Mouse (Mus musculus) CD4-positive helper T cell, adult 2 months (primary cell): ENCODE measurements around the gene Ces1c.

ENCODE experiments used
- DNase-seq: peaks from one replicate; pipeline ENCODE4 v3.0.0-alpha.2; 2012; ENCODE audit warnings: low read depth, missing footprints, low spot score

The Ces1c gene

DNA sequence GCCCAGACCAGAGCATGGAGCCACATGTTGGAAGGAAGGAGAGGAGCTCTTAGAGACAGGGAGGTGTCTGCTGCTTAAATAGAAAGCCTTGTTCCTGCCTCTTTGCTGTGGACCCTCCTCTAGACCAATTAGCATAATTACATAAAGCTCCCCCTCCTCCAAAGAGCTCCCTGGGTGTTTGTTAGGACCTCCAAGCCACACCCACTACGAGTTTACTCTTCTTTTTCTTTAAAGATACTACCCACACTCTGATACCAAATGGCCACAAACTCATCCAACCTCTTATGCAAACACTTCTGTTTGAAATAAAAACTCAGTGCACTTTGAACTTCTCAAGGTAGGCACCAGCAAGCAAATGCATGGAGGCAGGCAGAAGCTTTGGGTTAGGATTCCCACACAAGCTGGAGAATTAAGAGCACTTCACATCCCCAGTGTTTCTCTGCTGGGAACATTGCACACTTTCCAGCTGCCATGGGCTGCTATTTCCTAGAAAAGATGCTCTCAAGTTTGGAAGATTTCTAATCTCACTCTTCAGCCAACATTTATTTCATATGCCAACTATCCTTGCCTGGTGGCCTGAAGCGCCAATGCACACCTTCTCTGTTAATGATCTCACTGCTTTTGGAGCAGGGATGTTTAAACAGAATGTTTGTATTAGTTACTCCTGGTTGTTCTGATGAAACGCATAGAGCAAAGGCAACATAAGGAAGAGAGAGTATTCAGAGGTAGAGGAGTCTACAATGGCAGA, at the start of gene Ces1c:
TSS of gene Ces1c (minus strand) at position 51 of the 748 bp plus-strand sequence.
- no peak for DNase-seq

DNA sequence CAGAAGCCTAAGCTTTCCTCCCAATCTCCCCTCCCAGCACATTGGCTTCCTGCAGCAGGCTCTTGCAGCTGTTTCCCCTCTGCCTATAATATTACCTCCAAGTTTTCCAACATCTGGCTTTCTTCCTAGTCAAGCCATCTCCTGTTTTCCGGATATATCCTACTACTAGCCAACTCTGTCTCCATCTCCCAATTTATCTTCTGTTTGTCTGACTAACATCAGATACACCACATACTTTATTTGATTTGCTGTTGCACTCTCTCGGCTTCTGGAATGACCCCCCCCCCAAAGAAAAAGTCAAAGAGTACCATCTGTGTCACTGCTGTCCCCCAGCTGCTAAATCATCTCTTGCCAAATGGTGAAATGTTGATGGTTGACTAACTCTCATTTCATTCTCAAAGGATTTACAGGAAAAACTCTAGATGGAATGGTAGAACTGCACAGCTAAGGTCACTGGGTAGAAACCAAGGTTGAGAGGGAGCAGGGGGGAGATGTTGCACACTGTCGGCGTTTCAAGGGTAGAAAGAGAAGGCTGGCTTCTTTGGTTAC, 49.6 kb upstream of the Ces1c start:
- DNase-seq = no peak

DNA sequence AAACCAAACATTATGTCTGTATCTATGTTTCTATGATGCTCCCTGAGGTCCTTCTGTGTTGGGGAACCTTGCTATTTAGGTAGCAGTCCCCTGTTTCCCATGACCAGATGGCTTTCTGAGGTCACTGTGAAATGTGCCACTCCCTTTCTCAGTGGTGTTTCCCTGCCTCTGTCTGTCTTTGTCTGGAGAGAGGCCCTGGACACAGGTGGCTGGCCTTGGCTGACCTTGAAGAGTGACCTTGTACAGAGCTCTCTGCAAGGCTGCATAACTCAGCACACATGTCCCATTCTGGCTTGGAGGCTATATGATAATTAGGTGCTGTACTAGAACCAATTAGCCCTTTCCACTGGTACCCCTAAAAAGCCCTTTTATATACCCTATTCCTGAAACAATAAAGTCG, 45.5 kb upstream of the Ces1c start:
- no peak for DNase-seq

DNA sequence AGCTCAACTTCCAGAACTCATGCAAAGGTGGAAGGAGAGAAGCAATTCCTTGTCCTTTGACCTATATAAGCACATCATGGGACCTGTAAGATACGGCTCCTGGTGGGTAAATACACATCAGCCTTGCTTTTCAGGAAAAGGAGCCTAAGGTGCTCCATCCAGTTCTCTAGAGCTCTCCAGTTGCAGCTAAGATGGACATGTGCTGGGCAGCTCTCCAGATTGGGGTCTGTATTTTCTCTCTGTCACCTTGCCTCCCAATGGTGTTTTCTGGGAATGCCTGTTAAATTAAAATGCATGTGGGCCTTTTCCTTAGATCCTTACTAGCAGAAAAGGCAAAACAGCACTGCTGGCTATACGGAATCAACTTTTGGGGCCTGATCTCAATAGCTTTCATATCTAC, 43.5 kb upstream of the Ces1c start:
- DNase-seq = no peak

DNA sequence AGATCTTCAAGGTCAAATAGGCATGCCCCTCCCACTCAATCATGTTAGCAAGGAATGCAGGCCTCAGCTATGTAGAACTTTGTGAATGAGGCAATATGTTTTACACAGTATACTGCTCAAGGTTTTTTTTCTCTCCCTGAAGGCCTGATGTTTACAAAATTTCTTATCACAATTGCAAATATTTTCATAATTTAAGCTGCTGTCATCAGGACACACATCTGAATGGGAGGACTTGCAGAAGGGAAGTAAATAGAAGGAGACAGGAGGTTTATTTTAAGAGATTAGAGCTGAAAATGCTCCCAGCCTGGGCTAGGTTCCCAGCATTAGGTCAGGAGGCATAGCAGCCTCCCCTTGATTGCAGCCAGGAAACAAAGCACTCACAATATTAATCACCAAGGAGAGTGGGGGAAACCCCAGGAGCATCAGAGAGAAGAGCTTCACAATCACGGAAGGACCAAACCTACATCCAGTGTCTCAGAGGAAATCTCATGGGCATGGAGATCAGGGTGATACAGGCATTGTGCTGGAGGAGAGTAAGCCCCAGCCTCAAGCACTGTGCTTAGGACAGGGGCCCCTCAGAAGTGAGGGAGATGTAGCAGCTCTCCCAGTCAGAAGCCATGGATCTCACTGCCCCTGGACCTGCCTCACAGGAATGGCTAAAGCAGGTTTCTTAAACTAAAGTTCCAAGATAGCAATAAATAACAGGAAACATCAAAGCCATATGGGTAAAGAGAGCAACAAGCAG, 40.9 kb upstream of the Ces1c start:
- no peak for DNase-seq

DNA sequence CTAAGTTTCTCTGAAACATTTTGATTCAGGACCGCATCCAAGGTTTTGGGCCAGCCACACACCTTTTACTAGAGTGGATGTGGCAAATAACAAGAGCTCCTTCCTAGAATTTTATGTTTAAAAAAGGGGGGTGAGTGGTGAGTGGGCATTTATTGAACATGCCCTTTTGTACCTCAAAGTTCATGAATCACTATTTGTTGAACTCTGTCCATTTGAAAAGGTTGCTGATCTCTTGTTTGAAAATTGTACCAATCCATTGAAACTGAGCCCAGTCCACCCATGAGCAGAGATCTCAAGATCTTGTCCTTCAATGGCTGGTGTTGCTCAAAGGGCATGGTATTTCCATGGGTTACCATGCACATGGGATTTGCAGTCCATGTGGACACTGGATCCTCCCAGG, 32.3 kb upstream of the Ces1c start:
- DNase-seq = no peak

DNA sequence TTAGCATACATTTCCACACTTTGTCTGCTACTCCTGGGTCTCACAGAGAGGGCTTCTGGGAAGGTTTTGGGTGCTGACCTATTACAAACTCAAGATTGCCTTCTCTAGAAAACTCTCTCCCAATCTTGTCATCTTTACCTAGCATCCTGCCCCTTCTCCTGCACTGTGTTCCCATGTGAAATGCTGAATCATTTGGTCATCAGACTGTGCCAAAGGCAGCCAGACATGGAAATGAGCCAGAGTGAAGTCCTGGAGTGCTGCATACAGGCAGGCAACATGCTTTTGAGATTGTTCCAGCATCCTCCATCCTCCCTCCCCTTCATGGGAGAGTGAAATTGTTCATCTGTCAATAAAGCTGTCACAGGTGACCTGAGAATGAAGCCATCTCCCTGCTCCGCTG, 20.3 kb upstream of the Ces1c start:
- no peak for DNase-seq

DNA sequence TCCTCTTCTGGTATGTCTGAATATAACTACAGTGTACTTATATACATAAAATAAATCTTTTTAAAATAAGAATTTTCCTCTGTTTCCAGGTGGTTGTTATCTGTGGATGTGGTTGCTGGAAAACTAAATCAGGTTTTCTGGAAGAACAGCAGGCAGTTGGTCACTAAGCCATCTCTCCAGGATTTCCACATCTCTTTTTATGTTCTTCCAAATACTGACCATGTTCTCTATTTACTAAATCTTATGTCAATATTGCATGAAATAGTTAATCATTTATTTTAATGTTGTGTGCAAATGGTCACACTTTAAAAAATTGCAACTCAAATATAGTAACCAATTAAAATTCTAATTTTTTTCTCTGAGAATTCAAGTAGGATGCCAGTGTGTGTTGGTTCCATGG, 16.2 kb upstream of the Ces1c start:
- no peak for DNase-seq

DNA sequence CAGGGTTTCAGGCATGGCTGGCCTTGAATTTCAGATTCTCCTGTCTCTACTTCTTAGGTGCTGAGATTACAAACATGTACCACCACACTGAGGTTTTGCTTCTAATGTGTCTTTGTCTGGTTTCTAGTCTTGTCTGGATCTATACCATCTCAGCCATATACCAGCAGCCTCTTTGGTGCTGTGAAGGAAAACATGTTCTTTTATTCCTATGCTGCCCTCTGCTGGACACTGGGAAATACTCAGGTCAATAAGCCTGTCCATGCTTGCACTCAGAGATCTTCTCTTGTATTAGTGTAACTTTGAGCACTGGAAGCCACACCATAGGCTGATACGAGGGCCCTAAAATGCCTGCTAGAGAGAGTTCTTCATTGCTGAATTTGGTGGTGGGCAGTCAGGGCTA, 9.6 kb upstream of the Ces1c start:
- no peak for DNase-seq

DNA sequence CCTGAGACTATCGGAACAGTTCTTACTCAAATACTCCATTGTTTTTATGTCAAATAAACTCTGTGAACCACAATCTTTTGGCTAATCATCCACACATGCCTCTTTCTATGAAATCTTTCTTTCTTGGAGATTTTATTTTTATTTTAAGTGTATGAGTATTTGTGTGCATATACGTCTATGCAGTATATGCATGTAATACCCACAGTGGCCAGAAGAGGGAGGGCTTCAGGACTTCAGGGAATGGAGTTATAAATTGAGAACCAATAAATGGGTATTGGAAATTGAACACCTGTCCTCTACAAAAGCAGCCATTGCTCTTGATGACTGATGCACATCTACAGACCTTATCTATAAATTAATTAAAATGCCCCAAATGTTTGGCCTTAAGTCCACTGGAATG, 1.1 kb upstream of the Ces1c start:
- no peak for DNase-seq

DNA sequence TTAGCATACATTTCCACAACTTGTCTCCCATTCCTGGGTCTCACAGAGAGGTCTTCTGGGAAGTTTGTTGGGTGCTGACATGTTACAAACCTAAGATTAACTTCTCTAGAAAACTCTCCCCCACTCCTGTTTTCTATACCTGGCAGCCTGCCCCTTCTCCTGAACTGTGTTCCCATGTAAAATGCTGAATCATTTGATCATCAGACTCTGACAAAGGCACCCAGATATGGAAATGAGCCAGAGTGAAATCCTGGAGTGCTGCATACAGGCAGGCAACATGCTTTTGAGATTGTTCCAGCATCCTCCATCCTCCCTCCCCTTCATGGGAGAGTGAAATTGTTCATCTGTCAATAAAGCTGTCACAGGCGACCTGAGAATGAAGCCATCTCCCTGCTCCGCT, 4.6 kb downstream of the Ces1c start:
- DNase-seq = no peak

DNA sequence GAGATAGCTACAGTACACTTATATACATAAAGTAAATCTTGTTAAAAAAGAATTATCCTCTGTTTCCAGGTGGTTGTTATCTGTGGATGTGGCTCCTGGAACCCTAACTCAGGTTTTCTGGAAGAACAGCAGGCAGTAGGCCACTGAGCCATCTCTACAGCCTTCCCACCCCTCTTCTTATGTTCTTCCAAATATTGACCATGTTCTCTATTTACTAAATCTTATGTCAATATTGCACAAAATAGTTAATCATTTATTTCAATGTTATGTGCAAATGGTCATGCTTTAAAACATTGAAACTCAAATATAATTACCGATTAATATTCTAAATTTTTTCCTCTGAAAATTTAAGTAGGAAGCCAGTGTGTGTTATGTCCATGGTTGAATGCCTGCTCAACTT, 9.1 kb downstream of the Ces1c start:
- DNase-seq = no peak

DNA sequence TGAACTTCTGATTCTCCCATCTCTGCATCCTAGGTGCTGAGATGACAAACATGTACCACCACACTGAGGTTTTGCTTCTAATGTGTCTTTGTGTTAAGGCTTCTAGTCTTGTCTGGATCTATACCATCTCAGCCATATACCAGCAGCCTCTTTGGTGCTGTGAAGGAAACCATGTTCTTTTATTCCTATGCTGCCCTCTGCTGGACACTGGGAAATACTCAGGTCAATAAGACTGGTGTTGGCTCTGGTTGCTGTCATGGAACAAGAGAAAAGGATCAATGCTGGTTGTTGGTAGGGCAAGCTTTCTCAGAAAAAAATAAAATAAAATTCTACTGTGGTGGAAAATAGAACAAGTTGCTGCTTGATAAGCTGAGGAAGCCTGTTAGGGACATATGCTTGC, 35.7 kb downstream of the Ces1c start:
- no peak for DNase-seq

DNA sequence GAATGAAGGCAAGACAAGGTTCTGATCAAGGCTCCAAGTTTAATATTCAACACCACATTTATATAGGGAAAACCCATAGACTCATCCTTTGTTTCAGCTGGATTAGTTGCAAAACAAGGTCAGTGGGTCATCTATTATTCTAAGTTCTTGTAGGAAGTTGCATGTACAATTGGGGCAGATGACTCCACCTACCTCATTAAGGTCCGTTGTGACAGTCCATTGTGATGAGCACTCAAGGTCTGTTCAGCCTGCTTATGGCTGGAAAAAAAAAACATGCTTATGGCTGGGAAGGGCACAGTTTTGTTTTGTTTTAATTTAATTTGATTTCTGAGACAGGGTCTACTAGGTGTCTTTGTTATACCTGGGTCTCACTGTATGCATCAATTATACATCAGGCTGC, 39.8 kb downstream of the Ces1c start:
- no peak for DNase-seq

DNA sequence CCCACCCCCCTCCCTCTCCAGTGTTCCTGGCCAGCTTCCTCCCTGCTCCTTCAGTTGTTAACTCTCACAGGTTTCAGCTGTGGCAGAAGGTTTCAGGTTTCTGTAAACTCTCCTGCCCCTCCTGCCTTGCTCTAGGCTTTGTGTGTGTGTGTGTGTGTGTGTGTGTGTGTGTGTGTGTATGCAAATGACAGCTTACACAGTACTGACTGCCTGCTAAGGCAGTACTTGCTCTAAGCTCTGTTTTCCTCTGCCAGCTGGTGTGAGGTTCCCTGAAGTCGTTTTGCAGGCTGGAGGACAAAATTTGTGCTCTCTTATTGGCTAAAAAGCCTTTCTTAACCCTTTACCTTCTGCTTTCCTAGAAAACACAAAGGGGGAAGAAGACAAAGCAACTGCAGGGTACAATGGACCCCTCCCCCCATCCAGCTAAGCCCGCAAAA, 42.4 kb downstream of the Ces1c start:
- no peak for DNase-seq

DNA sequence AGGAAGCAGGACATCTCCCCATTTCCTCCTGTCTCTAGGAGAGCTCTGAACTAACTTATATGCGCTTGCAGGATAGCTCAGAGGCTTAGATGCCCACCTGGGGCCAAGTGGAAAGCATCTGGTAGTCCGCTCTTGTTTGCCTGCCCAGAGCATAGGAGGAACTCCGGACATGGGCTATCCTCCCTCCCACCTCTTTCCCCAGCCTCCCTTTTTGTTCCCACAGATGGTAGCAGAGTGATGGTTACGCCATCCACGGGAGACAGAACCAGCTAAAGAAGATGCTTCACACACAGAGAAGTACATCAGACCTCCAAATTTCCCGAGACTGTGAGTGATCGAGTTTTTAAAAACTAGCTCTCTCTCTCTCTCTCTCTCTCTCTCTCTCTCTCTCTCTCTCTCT, 42.9 kb downstream of the Ces1c start:
- no peak for DNase-seq

DNA sequence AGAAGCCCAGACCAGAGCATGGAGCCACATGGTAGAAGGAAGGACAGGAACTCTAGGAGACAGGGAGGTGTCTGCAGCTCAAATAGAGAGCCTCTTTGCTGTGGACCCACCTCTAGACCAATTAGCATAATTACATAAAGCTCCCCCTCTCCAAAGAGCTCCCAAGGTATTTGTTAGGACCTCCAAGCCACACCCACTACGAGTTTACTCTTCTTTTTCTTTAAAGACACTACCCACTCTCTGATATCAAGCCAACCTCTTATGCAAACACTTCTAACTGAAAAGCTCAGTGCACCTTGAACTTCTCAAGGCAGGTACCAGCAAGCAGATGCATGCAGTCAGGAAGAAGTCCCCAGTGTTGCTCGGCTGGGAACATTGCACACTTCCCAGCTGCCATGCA, 51.2 kb downstream of the Ces1c start, which contains the start of gene Ces1b:
TSS of gene Ces1b (minus strand) at position 131 of the 400 bp plus-strand sequence.
- no peak for DNase-seq

DNA sequence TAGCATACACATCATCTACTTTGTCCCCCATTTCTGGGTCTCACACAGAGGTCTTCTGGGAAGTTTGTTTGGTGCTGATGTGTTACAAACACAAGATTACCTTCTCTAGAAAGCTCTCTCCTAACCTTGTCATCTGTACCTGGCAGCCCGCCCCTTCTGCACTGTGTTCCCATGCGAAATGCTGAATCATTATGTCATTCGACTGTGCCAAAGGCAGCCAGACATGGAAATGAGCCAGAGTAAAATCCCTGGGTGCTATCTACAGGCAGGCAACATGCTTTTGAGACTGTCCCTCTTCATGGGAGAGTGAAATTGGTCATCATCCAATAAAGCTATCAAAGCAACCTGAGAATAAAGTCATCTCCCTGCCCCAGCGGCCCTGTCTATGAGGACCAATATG, 55.8 kb downstream of the Ces1c start:
- DNase-seq = no peak

DNA sequence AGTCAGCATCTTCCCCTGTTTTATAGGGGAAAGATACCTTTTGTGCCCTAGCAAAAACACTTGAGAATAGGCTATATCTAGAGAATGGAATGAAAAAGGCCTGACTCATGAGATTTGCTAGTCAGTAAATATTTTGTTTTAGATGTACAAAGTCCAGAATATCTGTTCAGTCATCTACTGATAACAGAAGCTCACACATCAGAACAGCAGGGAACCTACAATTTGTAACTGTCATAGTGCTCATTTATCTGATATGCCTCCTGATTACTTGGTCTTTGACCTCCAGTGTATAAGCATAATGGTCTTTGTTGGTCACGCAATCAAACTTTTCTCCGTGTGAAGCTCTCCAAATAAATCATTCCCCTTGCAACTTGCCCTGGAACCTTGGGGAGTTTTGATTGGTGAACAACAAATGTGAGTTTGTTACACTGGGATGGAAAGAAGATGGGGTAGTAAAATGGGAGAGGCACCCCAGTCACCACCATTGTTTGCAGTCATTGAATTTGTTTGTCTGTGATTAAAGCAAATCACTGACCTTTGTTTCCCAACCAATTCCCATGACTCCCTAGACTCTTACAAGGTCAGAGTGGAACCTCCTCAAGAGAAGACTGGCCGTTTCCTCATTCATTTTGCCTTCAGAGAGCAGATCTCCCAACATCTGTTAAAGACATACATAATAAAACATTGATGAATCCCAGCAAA, 67.5 kb downstream of the Ces1c start:
- no peak for DNase-seq

DNA sequence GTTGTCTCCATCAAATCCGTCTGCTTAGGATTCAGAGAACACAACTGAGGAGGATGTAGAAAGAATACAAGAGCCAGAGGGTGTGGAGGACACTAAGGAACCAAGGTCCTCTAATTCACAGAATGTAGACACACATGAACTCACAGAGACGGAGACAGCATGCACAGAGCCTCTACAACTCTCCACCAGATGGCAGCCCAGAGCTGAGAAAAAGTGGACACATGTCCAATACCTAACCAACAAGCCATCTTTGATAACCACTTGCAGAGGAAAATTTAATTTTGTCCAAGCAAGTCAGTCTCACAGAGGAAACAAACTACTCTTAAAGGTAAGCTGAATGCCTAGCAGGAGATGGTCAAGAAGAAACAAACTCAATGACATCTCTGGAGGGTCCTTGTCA, 71.9 kb downstream of the Ces1c start:
- DNase-seq = no peak

DNA sequence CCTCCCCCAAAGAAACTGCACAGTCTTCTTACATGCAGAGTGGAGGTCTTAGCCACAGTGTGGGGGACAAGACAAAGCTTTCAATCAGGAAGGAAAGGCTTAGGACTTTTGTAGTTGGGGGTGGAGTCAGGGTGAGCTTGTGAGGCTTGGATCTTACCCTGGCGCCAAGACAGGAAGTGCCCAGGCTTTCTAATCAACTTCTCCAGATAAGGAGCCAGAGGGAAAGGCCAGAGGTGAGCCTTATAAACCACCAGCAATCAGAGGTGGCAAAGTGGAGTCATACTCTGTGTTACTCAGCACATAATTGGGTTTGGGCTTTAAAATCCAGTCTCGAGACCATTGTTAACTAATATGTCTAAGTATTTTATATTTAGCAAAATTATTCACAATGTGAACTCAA, 75.8 kb downstream of the Ces1c start:
- no peak for DNase-seq
